Mouse (Mus musculus): ENCODE data around the gene Fth1. TPM values are rescaled to one million over a fixed set of nuclear protein-coding genes. Genes with fewer than 3 reads are reported as not detected.
"Not testable (repeated sequence)": the region's sequence is repeated elsewhere in the genome, so short reads cannot be mapped to it uniquely, and the experiment has no call there.

The Fth1 gene
- total RNA-seq, 2 experiments from 2014 or later, result 2,362 to 2,428 TPM

DNA sequence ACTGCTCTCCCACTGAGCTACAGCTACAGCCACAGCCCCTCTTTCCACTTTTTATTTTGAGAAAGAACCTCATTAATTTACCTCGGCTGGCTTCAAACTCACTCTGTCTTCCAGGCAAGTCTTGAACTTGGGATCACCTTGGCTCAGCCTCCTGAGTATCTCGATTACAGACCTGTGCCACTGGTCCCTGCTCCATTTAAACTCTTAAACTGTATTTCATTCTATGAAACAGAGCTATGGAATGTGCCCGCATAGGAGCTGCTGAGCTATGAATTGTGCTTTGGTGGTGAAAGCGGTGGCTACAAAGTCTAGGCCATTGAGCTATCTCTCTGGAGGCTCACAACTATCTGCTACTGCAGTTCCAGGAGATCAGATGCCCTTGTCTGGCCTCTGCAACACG is 22.4 kb upstream of the Fth1 start:
- DNase-seq (ENCODE audit: low spot score in 2 of 2), result no peak

DNA sequence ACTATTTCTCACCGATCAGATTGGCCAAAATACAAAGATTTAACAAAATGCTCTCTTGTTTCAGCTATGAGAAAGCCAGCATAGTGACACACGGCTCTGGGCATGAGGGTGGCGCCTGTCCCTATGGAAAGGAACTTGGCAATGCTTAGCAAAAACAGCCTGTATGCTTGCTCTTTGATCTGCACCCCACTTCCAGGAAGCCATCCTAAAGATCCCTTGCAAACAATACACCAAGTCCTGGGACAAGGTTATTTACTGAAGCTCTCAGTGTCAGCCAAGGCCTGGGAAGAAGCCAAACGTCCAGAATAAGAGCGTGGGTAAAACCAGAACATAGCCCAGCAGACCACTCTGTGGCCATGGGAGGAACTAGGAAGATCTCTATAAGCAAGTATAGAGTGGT is 19.6 kb upstream of the Fth1 start:
- DNase-seq (ENCODE audit: low spot score in 2 of 2), result no peak

DNA sequence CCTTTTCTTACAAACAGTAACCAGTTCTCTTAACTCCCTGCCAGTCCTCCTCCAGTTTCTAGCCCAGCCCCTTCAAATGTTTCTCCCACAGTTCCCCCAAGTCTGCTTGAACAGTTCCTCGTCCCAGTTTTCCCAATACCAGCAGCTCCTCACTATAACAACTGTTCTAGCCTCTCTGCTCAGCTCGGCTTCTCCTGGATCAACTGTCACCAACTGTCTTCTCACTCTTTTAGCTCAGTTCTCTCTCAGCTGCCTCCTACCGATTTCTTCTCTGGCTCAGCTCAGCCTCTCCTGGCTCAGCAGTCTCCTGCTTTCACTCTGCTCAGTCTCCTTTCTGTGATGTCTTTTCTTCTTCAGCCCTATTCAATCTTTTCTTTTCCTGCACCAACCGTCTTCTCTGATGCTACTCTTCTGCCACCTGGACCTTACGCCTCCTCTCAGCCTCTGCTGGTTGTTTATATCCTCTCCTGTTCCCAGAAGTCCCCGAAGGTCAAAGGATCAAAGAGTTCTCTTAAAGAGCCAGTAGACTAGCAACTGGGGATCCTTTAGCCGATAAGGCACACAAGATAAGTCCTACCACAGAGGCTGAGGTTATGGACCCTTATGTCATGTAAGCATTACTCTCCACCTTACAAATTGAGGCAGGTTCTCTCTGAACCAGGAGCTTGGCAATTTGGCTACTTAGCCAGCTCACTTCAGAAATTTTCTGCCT is 16.0 kb upstream of the Fth1 start:
- peak in 1 of 2 experiments; percentile 45 for DNase-seq (ENCODE audit: low spot score in 2 of 2)

DNA sequence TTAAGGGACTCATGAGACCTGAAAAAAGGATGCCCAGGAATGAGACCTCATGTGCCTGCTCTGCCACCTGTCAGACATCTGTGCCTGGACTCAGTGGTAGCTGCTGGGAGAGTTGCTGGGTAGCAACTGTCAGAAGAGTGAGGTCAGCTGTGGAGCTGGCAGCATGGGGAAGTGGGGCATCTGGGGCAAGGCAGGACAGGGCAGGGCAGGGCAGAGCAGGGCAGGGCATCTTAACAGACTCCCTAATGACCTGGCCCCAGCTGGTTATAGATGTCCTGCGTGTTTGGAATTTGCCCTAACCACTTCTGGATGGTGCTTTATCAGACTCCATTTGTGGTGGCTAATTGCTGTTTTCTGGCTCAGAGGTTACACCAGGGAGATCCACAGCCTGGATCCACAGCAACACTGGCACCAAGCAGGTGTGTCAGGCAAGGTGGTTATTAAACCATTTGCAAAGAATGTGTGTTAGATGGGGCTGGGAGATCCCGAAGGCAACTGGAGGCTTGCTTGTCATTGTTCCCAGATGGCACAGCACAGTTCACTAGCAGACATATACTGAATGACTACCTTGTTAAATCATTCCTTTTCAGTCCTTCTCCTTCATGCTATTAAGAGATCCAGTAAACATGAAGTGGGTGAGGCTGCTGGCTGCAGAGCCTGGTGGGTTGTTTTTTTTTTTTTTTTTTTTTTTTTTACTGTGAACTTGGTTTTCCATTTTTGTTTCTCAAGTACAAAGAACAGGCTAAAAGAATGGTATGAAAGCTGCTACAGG is 14.1 kb upstream of the Fth1 start:
- DNase-seq (ENCODE audit: low spot score in 2 of 2), result peak in 1 of 2 experiments; percentile 29

DNA sequence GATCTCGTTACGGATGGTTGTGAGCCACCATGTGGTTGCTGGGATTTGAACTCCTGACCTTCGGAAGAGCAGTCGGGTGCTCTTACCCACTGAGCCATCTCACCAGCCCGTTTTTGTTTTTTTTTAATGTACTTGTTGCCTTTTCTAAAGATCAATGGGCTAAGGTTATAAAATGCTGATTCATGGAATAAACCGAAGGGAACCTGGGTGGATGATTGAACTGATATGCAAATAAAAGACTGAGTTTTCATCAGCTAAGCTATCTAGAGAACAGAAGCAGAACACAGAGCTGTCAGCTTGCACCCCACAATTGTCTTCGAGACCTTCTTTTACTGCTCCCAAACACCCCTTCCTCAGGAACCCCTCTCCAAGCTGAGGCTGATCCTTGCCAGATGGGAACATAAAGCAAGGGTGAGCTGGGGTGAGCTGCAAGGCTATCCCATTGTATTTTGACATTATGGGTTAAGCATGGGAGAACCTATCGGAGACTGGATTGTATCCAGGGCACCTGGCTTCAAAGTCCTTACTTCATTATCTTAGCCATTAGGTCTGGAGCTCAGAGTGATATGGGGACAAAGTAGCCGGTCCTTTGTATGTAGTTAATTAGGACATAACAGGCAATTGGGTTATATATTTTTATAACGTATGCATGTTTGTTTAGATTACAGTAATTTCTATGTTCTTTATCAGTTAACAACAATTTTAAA is 12.2 kb upstream of the Fth1 start:
- DNase-seq (ENCODE audit: low spot score in 2 of 2), result no peak

DNA sequence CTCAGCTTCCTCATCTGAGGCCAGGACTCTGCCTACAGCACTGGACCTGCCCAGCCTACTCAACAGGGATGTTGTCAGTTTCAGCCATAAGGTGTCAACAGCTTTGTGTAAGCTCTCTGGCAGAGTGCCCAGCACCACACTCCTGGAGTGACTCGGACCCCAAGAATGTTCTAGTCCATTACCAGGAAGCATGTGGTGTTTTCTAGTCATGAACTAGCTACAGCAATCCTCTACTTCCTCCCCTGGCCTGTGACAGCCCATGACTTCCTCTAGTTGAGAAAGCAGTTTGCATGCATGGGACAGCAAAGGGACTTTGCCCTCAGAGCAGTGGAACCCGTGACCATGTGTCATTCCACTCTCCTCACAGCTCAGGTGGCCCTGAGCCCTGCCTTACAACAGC is 5.5 kb upstream of the Fth1 start:
- DNase-seq (ENCODE audit: low spot score in 2 of 2), result not testable (repeated sequence)

DNA sequence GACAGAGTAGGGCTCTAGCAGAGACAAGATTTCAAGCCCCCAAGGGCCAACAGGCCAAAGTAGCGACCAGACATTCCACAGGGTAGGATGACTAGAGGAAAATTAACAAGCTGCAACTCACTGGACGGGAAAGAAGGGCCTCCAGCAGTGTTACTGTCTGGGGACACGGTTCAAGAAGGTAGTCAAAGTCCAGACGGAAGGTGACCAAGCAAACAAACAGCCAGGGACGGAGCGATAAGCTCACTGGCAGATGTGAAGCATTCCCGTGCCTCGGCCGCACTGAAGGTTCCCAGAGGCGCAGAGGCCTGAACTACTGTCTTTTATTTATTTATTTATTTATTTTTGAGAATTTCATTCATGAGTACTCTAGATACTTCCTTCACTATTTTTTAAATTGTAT is 3.3 kb upstream of the Fth1 start:
- no peak for DNase-seq (ENCODE audit: low spot score in 2 of 2)

DNA sequence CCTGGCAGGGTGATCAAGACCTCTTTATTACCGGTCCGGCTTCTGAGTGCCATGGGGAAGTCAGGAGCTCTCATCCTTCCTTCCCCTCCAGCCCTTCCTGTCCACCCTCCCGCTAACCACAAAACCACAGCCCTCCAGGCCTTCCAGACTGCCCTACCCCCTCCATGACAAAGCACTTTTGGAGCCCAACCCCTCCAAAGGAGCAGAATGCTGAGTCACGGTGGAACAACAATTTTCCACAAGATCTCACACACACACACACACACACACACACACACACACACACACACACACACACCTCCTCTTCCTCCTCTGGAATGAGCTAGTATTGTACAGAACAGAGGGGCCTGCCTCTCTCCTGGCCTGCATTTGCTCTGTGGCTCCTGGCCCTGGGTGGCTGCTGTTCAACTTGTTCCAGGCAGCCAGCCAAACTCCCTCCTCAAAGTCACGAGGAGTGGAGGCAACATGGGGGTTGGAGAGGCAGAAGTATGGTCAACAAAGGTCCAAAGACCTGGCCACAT is 1.9 kb upstream of the Fth1 start:
- DNase-seq (ENCODE audit: low spot score in 2 of 2), result peak; percentile 67 to 71

DNA sequence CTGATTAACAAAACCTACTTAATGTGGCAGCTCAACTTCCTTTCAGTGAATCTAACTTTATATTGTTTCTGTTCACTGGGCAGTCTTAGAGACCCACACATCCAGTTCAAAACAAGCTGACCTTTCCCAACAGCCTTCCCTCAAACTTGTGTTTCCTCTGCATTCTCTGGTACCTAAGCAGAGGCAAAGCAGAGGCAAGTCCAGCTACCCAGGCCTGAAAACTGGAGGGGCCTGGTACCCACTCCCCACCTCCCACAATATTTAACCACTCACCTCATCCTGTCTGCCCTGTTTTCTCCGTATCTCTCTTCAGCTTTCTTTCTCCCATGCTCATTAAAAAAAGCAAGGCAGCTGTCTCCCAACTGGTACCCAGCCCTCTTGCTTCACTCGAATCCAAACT is 1.2 kb upstream of the Fth1 start:
- no peak for DNase-seq (ENCODE audit: low spot score in 2 of 2)

DNA sequence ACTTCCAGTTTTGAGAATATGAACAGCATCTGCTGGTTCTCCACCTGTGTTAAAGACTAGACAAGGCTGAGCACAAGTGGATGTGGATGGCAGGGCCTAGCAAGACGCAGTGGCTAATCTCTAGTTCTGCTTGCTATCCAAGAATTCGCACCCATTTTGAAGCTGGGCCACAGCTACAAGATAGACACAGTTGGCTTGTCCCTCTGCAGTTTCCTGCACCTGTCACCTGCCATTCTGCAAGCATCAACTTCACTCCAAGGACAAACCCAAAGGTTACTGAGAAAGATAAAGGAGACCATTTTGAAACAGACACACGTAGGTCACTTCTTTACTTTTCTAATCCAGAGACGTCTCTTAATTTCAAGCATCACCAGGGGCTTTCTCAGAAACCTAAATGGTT is 1.2 kb downstream of the Fth1 start:
- DNase-seq (ENCODE audit: low spot score in 2 of 2), result no peak

DNA sequence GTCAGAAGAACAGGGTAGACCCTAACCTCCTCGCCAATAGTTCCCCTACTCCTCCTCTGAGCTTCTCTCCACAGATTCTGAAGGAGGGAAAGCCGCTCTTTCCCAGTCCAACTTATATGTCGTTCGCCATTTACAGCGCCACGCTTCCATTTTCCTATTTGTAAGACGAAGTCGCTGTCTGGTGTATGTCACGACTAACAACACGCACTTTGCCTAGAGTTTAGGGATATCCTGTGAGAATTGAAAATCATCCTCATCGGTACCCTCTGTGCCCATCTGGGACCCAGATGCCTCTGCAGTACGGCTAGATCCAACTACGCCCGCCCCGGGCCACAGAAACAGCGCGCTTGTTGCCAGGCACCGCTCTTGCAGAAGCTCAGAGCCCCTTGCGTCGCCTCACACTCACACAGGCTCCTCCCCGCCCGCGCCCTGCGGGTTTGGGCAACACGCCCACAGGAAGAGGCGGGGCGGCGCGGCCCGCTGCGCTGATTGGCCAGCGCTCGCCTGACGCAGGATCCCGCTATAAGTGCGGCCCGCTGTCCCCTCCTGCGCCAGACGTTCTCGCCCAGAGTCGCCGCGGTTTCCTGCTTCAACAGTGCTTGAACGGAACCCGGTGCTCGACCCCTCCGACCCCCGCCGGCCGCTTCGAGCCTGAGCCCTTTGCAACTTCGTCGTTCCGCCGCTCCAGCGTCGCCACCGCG is 1.9 kb downstream of the Fth1 start:
- DNase-seq (ENCODE audit: low spot score in 2 of 2), result peak; percentile 97

DNA sequence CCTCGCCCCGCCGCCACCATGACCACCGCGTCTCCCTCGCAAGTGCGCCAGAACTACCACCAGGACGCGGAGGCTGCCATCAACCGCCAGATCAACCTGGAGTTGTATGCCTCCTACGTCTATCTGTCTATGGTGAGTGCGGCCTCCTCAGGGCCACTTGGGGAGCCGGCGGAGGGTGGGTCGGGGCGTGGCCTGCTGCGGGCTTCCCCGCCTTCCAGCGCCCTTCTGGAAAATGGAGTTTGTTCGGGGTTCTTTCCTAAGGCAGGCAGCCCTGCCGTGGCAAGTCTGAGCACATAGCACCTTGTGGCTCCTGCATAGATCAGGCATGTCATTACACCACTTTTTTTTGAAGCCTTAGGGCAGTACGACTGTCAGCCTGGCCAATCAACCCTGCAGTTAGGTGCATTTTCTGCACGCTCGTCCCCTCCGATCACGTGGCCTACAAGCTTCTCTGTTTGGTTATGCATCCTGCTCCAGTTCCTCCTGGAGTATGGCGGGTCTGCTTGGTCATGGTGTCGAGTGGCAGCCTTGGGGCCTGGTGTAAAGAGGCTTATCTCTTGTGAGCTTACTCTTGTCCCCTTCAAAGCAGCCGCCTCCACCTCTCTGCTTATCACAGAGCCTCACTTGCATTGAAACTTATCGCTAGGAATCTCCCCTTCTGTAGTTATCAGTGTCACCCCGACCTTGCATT is 2.6 kb downstream of the Fth1 start:
- DNase-seq (ENCODE audit: low spot score in 2 of 2), result peak; percentile 43 to 60

DNA sequence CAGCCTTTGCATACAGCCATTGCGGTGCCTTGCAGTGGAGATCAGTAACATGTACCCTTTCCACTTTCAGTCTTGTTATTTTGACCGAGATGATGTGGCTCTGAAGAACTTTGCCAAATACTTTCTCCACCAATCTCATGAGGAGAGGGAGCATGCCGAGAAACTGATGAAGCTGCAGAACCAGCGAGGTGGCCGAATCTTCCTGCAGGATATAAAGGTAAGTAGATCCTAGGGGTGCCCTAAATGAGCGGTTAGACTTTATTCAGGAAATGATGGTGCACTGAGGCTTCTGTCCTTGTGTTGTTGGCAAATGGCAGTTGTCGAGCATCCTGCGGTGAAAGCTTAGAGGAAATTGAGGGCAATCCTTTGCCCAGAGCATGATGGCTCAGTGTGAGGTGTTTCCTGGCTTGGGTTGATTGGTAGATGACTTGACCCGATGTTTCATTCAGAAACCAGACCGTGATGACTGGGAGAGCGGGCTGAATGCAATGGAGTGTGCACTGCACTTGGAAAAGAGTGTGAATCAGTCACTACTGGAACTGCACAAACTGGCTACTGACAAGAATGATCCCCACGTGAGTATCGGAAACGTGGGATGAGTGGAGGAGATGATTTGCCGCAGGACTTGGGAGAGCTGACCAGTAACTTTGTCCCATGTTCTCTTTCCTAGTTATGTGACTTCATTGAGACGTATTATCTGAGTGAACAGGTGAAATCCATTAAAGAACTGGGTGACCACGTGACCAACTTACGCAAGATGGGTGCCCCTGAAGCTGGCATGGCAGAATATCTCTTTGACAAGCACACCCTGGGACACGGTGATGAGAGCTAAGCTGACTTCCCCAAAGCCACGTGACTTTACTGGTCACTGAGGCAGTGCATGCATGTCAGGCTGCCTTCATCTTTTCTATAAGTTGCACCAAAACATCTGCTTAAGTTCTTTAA is 4.0 kb downstream of the Fth1 start:
- no peak for DNase-seq (ENCODE audit: low spot score in 2 of 2)

DNA sequence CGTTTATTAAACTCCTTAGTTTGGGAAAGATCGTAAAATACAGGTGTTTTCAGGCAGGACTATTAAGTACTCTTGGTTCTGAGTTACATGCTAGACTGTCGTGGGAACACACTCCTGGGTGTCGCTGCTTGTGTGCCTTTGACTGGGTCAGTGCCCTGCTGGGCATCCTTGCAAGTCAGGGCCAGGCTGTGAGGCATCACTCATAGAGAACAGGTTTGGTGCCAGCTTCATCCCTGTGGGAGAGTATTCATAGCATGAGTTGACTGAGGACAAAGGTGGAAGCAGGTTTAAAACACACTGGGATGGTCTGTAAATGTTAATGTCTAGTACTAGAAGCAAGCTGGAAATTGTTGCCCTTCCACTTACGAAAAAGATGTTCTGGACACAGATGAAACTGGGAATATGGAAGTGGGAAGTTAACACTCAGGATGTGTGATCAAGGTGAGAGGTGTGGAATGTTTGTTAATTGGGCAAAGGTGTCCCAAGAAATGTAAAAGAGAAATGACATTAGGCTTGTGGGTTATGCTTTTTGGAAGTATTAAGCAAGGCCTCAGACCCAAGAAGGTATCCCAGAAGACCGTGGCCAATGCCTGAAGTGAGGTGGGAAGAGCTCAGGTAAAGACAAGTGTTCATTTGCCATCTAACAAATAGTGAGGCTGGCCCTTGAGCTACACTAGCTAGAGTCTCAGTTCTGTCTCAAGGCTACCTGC is 4.9 kb downstream of the Fth1 start:
- DNase-seq (ENCODE audit: low spot score in 2 of 2), result no peak

DNA sequence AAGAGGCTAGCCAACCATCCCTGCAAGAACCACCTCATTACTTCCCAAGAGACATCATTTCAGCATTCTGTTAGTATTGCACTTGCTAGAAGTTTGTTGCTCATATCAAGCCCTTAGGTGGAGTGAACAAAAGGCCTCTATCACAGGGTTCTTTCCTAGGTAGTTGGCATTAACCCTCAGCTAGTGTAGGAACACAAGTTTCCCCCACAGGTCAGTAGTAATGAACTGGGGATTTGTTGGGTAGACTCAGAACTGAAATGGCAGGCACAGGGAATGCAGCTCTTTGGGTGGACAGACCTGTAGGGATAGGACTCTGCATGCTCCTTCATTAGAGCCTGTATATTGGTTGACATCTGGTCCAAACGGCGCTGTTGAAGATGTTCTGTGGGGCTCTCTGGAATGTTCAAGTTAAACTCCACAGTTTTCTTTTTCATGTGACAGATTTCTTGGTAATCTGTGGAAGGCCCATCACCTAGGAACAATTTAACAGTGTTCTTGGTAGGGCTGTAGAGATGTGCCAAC is 5.6 kb downstream of the Fth1 start:
- DNase-seq (ENCODE audit: low spot score in 2 of 2), result no peak

DNA sequence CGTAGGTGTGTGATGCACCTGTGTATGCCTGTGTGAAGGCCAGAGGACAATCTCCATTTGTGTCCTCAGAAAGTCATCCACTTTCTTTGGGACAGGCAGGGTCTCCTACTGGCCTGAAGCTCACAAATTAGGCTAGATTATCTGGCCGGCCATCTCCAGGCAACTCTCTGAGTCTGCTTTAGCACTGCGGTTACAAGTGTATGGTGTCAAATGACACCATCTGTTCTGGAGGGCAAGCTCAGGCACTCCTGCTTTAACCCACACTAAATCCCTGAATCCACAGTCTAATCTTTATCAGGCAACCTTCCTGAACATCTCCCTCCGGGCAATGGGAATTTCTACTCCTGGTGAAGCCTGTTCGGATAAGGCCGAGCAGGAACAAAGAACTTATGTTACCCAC is 6.8 kb downstream of the Fth1 start:
- DNase-seq (ENCODE audit: low spot score in 2 of 2), result no peak

DNA sequence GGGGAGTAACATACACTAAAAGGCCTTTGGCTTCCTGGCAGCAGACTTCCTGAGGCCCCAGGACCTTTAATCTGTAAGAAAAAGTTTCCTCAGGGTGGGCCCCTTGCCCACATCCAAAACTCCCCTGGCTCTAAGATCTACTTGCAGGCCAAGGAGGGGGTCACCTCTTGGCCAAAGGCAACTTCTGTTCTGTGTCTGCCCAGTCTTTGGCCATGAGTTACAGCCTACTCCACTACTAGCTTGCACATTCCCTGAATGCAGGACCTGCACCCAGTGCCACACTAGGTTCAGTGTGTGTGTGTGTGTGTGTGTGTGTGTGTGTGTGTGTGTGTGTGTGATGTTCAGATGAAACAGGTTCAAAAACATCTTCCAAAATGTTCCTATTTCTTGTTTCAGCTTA is 7.2 kb downstream of the Fth1 start:
- DNase-seq (ENCODE audit: low spot score in 2 of 2), result no peak

DNA sequence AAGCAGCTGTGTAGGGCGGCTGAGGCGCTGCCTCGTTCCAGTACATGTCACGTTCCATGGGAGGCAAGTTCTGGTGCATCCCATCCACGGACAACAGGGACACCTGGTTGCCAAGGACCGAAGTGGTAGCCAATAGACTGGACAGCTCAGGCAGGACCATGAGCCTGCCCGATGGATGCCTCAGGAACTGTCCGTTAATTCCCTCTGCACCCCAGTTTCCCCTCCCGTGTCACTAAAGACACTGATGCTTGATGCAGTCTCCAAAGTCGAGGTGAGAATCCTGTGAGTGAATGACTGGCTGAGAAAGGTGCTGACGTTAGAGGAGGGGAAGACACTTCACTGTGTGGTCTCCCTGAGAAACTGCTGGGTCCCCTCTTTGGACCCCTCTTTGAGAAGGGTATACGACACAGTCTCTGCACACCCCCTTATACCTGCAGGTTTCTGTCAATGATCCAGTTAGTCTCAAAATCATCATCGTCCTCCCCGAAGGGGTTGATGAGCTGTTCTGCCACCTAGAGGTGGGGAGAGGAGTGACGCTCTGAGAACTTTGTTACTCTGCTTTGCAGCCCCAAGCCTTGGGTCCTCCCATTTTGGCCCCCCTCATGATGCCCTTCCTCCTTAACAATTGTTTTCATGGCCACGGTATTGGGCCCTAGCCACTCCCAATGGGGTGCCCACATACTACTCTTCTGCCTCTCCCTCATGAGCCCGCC is 8.9 kb downstream of the Fth1 start:
- no peak for DNase-seq (ENCODE audit: low spot score in 2 of 2)

All from left cerebral cortex, adult 18-20 months (tissue).